Mouse (Mus musculus) lung, postnatal 0 days (tissue): ENCODE measurements around the gene Itm2c. TPM values are rescaled to one million over a fixed set of nuclear protein-coding genes. Genes with fewer than 3 reads are reported as not detected.

Source experiments
- ATAC-seq: fragments of 200-750 bp; cut with Nextera tagmentation; 2 replicates; pipeline ENCODE4 v1.8.0; 2017; ENCODE audit warnings: moderate library complexity
- DNase-seq: peaks from one replicate; pipeline ENCODE4 v3.0.0-alpha.2; 2016; ENCODE audit warnings: low spot score
- H3K27ac ChIP-seq: fragments of 300-500 bp; sonication (generic); 2 replicates; pipeline ENCODE4 v1.5.1; 2014; ENCODE audit warnings: antibody characterized with exemption, mild to moderate bottlenecking, low read length, mixed read lengths
- H3K27me3 ChIP-seq: fragments of 300-500 bp; sonication (generic); replicated peaks from 2 replicates; pipeline ENCODE4 v1.6.1; 2014; ENCODE audit warnings: low read length, mixed read lengths; ENCODE audit not compliant: insufficient read depth
- H3K36me3 ChIP-seq: fragments of 300-500 bp; sonication (generic); 2 replicates; pipeline ENCODE4 v1.6.1; 2014; ENCODE audit warnings: low read length, mixed read lengths; ENCODE audit not compliant: insufficient read depth
- H3K4me1 ChIP-seq: fragments of 300-500 bp; sonication (generic); 2 replicates; pipeline ENCODE4 v1.6.1; 2014; ENCODE audit warnings: antibody characterized with exemption, low read depth, low read length, mixed read lengths; ENCODE audit not compliant: insufficient read depth
- H3K4me2 ChIP-seq: fragments of 300-500 bp; sonication (generic); replicated peaks from 2 replicates; pipeline ENCODE4 v1.6.1; 2014; ENCODE audit warnings: low read depth, mild to moderate bottlenecking, low read length, moderate library complexity, mixed read lengths
- H3K4me3 ChIP-seq: fragments of 300-500 bp; sonication (generic); 2 replicates; pipeline ENCODE4 v1.5.1; 2014; ENCODE audit warnings: low read depth, low read length
- H3K9ac ChIP-seq: fragments of 300-500 bp; sonication (generic); replicated peaks from 2 replicates; pipeline ENCODE4 v1.6.1; 2014; ENCODE audit warnings: low read depth, mild to moderate bottlenecking
- H3K9me3 ChIP-seq: fragments of 300-500 bp; sonication (generic); 2 replicates; pipeline ENCODE4 v1.6.1; 2016; ENCODE audit warnings: low read length, mixed read lengths
- CTCF ChIP-seq: IDR thresholded peaks from 2 replicates; pipeline ENCODE4 v1.5.1; 2016; ENCODE audit warnings: antibody characterized with exemption, mild to moderate bottlenecking
- EP300 ChIP-seq: IDR thresholded peaks from 2 replicates; pipeline ENCODE4 v1.6.1; 2016; ENCODE audit warnings: antibody characterized with exemption, mild to moderate bottlenecking, control low read depth
- WGBS: fragments of 180-500 bp; shearing (Covaris S2); extraction: QIAGEN DNeasy Blood & Tissue Kit; methylation state at CpG from one replicate; pipeline ENCODE4 v1.1.7; 2014; 5-methylcytosine and 5-hydroxymethylcytosine counted together
- polyA plus RNA-seq: library from polyadenylated mRNA; unstranded; fragments of >200 nt; fragmentation: Nextera tagmentation; extraction: Ambion mirVana; gene quantifications from 2 replicates; pipeline ENCODE4 v1.2.1, GENCODE M21; 2015

The Itm2c gene
- polyA plus RNA-seq: 221 and 244 TPM in 2 replicates

DNA sequence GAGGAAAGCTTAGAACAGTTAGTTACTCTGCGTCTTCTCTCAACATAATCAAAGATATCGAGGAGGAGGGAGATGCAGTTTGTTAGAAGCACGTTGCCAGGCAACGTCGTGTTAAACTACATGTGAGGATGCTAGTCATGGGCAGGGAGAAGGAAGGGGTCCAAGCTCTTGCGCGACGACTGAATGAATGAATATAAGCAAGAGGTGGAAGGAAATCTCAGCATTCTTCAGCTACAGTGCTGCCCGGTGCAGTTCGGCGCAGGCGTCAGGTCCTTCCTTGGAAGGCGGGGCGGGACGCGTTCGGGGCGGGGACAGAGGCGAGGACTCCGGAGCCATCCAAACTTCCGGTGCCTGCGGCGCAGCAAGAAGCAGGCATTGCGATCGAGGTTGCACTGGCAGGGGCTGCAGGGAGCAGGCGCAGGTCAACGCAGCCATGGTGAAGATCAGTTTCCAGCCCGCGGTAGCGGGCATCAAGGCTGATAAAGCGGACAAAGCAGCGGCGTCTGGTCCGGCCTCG lies at the start of gene Itm2c:
Gene Itm2c, plus strand, starts transcription at position 51 of the 517 bp plus-strand sequence.
- under 1% methylated on average over 34 of the region's 35 CpGs for WGBS
- TF ChIP-seq CTCF (no peak; the same call in 1 of the 2 replicates), EP300 (no peak)
- ATAC-seq (peak; percentile 87), DNase-seq (peak; percentile 92)
- peak within 1 kb of the TSS; percentile 77 for H3K4me3 ChIP-seq
- H3K27ac ChIP-seq: peak within 1 kb of the TSS; percentile 81
- no peaks in the 10 kb centered on the region for H3K27me3 ChIP-seq
- no peaks in the 10 kb centered on the region for H3K9me3 ChIP-seq
- peak within 1 kb of the TSS; percentile 62 for H3K9ac ChIP-seq
- peak within 1 kb of the TSS; percentile 82 for H3K4me2 ChIP-seq
- no peaks in the 10 kb centered on the region for H3K36me3 ChIP-seq
- peaks cover 24% of the 10 kb centered on the region for H3K4me1 ChIP-seq

DNA sequence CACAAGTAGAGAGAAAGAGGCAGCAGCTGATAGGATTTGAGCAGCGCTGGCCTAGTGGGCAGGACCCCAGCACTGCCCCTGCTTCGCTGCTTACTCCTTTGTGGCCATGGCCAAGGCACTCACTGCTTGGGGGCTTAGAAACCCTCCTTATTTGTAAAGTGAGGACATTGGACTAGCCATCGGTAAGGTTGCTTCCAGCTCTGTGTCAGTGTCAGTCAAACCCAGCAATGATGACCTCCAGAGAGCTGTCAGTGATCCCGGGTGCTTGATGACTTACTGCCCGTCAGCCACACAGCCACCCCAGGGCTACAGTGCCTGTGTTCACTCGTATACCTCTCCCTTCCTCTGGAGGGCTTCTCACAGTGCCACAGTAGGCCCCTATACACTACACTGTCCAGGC lies 49.1 kb upstream of the Itm2c start:
- H3K9me3 ChIP-seq: no peaks in the 10 kb centered on the region
- H3K4me3 ChIP-seq: no peak overlapping the region
- no peak overlapping the region for H3K27ac ChIP-seq
- no peaks in the 10 kb centered on the region for H3K4me1 ChIP-seq
- H3K36me3 ChIP-seq: peaks cover 25% of the 10 kb centered on the region
- DNase-seq (no peak), ATAC-seq (no peak)
- 80% methylated on average over 6 of the region's 6 CpGs for WGBS
- TF ChIP-seq CTCF (no peak), EP300 (no peak)
- no peak overlapping the region for H3K9ac ChIP-seq
- H3K27me3 ChIP-seq: no peaks in the 10 kb centered on the region
- no peak overlapping the region for H3K4me2 ChIP-seq

DNA sequence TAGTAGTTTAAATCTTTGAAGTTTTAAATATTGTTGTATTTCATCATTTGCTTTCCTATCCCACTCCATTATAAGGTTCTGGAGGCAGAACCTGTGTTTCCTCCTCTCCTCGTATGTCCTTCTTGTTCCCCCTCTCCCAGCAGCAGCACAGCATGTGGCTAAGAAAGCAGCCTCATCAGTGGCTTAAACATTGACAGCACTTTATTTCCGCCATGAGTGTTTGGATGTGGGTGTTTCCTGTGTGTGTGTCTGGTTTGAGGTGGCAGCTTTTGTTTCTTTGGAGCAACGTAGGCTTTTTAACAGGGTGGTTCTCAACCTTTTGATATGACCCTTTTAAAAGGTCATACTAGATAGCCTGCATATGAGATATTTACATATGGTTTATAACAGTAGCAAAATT lies 48.6 kb upstream of the Itm2c start:
- Histone ChIP-seq H3K4me2 (no peak overlapping the region), H3K36me3 (peaks cover 25% of the 10 kb centered on the region), H3K9me3 (no peaks in the 10 kb centered on the region), H3K9ac (no peak overlapping the region), H3K27ac (no peak overlapping the region), H3K4me3 (no peak overlapping the region), H3K4me1 (no peaks in the 10 kb centered on the region), H3K27me3 (no peaks in the 10 kb centered on the region)
- WGBS: 67% methylated on average over 3 of the region's 3 CpGs
- TF ChIP-seq EP300 (no peak), CTCF (no peak)
- ATAC-seq: no peak
- no peak for DNase-seq

DNA sequence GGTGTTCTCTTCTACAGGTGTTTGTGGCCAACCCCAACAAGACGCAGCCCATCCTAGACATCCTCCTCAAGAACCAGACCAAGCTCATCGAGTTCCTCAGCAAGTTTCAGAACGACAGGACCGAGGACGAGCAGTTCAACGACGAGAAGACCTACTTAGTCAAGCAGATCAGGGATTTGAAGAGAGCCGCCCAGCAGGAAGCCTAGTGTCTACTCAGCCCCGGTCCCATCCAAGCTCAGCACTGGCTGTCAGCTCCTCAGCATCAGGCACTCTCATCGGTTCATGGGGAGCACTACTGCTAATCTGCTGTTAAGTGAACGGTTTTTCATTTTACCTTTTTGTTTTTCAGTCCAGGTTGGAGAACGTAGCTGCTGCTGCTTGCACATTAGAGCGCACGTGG lies 45.1 kb upstream of the Itm2c start:
- H3K4me1 ChIP-seq: no peaks in the 10 kb centered on the region
- WGBS: 90% methylated on average over 14 of the region's 14 CpGs
- H3K9me3 ChIP-seq: no peaks in the 10 kb centered on the region

DNA sequence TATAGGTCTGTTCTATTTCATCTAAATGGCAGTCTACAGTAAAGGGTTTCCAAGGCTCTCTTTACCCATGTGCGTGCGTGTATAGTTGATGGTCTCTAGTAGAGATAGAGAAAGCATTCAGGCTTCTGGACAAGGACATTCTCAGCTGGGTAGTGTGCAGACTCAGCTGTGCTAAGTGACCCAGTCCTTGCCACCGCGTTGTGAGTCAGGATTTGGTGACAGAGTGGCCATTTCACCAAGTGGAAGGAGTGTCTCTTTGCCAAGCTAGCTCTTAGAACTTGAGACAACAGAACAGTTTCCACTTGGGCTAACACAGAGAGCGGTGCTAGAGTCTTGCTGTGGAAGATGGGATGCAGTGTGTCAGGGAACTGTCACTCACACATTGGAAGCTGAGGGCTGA lies 43.2 kb upstream of the Itm2c start:
- Histone ChIP-seq H3K4me3 (no peak overlapping the region), H3K36me3 (peaks cover 8% of the 10 kb centered on the region), H3K9ac (no peak overlapping the region), H3K4me1 (no peaks in the 10 kb centered on the region), H3K27me3 (no peaks in the 10 kb centered on the region), H3K4me2 (no peak overlapping the region), H3K9me3 (no peaks in the 10 kb centered on the region), H3K27ac (no peak overlapping the region)
- no peak for TF ChIP-seq CTCF
- no peak for TF ChIP-seq EP300
- WGBS: 81% methylated on average over 5 of the region's 5 CpGs
- ATAC-seq (no peak), DNase-seq (no peak)

More for the DNA sequence above, 45.1 kb upstream of the Itm2c start:
- no peak overlapping the region for H3K4me2 ChIP-seq
- peaks cover 15% of the 10 kb centered on the region for H3K36me3 ChIP-seq
- H3K27me3 ChIP-seq: no peaks in the 10 kb centered on the region
- TF ChIP-seq EP300 (no peak), CTCF (no peak)
- H3K27ac ChIP-seq: no peak overlapping the region
- ATAC-seq: no peak
- no peak for DNase-seq
- no peak overlapping the region for H3K4me3 ChIP-seq
- no peak overlapping the region for H3K9ac ChIP-seq

DNA sequence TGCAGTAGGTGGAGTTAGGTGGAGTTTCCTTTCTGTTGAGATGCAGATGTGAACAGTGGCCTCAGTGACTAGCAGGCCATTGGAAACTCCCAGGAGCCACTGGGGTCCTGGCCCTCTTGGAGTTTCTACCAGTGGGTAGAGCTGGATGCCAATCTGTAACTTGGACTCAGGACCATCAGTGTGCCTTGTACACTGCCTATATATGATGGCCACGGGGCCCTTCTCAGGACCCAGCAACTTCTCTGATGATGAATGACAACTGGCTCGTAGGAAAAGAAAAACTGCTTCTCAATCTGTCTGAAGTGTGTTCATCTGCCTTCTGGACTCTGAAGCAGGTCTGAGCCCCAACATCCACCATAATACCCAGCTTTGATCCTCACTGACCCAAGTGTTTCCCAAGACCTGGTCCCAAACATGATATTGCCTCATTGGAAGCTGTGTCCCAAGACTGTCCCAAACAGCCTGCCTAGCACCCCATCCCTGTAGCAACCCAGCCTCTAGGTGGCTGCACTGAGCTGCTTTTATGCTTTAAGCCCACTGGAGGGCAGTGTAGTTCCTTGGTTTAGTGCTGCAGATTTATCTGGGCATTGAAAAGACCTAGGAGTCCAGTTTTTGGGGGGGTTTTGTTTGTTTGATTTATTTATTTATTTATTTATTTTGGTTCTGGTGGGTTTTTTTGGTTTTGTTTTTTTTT lies 40.9 kb upstream of the Itm2c start:
- DNase-seq (peak; percentile 90), ATAC-seq (peak; percentile 81)
- Histone ChIP-seq H3K4me3 (no peak overlapping the region), H3K27me3 (no peaks in the 10 kb centered on the region), H3K27ac (no peak overlapping the region), H3K4me2 (no peak overlapping the region), H3K4me1 (no peaks in the 10 kb centered on the region), H3K9me3 (no peaks in the 10 kb centered on the region), H3K36me3 (peaks cover 7% of the 10 kb centered on the region), H3K9ac (no peak overlapping the region)
- peak; percentile 100 for TF ChIP-seq CTCF
- TF ChIP-seq EP300: no peak
- 75% methylated on average over 2 of the region's 2 CpGs for WGBS
